Mouse (Mus musculus) brain, embryonic 14.5 days (tissue): ENCODE results near the gene Olfr1100.

Experiments used
- CTCF ChIP-seq: fragments of 200-500 bp; IDR thresholded peaks from 2 replicates; pipeline ENCODE4 v1.5.1; 2012; ENCODE audit warnings: inconsistent platforms, mild to moderate bottlenecking, moderate library complexity, borderline replicate concordance; ENCODE audit not compliant: insufficient read depth, insufficient read length; ENCODE audit errors: extremely low read depth
- POLR2A ChIP-seq: fragments of 200-500 bp; IDR thresholded peaks from 2 replicates; pipeline ENCODE4 v1.6.1; 2012; ENCODE audit warnings: mild to moderate bottlenecking, inconsistent platforms, borderline replicate concordance; ENCODE audit not compliant: poor library complexity, insufficient read depth, insufficient read length, severe bottlenecking; ENCODE audit errors: extremely low read depth

DNA sequence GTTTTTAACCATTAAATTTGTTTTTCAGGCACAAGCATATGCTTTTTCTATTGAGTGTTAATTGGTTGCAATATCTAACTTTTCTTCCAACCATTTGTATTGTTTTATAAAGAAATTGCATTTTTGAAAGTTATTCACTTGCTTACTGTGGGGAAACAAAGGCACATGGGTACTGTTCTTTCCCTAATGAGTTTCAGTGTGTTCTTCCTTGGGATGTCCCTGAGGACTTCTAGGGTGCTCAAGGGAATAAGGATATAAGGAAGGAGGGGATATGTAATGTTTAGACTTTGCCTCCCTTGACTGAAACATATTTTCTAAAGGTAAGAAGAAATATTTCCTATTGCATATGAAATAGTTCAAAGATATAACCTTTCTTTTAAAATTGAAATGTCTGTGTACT is 18.3 kb upstream of the Olfr1100 start, which contains the start of gene Olfr1102:
- TF ChIP-seq POLR2A (no peak), CTCF (no peak)
